Mouse (Mus musculus) embryo, embryonic 11 days (tissue): Measurements from ENCODE around the gene Nfic.

ENCODE experiments used
- DNase-seq: peaks from one replicate; pipeline ENCODE4 v3.0.0-alpha.2; 2015

Nfic gene

DNA sequence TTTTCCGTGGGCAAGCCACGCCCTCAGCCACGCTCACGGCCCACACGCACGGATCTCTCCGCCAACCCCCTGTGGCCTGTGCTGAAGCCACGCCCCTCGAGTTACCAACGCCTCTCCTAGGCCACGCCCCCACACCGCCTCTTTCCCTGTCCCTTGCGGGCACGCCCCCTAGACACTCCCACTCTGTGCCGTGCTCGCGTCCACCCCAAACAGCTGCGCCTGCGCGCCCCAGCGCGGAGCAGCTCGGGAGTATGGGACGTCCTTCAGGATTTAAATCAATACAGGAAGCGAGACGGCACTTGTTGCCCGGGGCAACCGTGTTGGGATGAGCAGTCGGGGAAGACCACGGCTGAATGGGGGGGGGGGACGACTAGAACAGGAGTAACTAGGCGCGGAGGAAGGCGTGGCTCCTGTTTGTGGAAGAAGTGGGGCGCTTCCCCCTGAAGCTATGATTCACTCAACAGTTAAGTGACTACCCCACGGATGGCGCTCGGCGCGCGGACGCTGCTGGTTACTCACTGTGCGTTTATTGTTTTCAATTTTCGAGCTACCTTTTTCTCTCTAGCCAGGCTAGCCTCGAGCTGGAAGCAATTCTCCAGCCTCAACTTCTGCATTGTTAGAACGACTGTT, 76.8 kb downstream of the Nfic start:
- peak; percentile 100 for DNase-seq

DNA sequence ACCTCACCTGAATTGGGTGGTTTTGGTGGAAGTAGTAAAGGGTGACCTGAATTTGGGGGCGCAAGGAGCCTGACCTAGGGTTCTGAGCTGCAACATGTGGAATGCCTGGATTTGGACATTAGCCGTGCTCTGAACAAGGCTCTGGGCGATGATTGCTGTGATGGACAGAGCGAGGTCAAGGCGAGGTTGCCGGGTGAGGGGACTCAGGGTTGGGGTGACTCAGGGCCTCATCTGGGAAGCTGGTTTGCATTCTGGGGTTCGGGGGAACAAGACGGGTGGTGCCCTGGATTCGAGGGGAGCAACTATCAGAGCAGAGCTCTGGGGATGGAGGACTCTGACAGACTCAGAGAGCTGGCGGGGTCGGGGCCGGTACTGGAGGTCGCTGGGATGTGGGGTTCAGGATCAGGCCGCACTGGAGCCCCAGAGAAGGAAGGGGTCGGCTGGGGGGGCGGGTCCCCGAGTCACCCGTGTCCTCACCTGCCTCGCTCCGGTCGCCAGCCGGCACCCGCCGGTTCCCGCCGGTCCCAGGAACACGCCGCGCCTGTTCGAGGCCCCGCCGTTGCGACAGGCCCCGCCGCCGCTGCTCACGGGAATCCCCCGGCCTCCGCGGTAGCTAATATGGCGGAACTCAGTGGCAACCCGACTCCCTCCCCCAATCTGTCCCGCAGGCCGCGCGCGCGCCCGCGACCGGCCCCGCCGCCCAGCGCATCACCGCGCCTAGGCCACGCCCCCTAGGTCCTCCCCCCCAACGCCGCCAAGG, 77.5 kb downstream of the Nfic start, which contains the start of gene Fzr1:
Gene Fzr1, minus strand, starts transcription at position 724 of the 760 bp plus-strand sequence.
- DNase-seq = no peak

DNA sequence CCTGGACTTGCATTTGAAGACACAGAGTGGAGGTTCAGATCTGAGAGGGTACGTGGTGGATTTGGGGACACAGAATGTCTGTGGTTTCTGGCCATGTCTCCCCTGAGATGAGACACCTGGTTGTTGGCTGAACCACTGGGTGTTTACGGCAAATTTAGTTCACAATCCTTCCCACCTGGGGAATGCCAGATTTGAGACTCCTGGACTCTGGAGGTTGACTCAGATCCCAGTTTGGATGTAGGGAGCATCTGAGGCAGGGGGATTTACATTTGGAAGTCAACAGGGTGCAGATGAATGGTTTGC, 78.1 kb downstream of the Nfic start:
- DNase-seq = no peak

DNA sequence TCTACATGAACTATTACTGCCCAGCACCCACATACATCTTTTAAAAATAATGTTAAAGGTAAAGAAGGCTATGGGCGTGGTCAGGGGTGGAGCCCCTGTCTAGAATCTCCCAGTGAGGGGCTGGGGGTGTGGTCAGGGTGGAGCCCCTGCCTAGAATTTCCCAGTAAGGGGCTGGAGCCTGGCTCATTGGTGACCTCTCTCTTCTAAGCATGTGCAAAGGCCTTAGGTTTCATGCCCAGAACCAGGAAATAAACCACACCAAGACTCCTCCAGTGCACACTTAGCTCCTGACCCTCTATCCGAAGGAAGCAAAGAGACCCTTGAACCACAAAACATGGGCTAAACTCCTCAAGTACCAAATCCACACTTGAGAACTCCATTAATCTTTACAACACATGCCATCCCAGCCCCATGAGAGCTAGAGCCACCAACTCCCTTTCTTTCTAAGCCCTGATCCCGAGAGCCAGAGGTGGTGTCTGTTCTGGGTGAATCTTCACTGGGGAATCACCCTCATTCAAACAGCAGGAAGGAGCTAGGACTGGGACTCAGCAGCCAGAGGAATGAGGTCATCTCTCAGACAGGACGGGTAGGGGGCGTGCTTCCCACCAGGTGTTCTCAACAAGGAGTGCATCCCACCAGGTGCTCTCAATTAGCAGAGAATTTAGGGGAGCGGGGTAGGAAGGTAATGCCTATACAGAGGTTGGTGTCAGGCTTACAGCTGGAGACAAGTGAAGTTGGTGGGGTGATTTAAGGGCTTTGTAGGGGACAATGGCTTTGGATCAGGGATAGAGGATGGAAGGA, 78.7 kb downstream of the Nfic start:
- no peak for DNase-seq

DNA sequence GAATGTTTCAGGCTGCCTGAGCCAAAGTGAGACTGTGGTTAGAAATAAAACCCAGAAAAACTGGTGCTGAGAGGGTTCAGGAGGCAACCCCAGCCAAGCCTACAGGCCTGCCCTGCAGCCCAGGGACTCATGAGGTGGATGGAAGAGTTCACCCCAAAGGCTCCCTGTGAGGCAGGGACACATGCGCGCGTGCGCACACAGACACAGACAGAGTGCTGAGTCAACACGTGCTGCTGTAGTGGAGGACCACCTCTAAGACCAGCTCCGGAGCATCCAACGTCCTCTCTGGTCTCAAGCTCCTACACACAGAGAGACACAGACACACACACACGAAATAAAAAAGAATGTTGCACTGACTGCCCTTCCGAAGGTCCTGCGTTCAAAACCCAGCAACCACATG, 80.1 kb downstream of the Nfic start:
- no peak for DNase-seq

DNA sequence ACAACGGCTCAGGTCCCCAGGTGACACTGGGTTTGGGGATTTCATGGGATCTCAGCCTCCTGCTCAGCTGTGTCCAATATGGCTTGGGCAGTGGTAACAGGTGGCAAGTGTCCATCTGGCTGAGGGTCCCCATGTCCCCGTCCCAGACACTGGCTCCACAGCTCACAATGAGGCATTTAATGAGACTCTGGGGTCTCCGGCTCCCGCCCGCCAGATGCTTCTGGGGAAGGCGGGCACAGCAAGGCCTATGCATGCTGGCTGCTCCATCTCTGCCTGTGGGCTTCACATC, 88.3 kb downstream of the Nfic start:
- no peak for DNase-seq

DNA sequence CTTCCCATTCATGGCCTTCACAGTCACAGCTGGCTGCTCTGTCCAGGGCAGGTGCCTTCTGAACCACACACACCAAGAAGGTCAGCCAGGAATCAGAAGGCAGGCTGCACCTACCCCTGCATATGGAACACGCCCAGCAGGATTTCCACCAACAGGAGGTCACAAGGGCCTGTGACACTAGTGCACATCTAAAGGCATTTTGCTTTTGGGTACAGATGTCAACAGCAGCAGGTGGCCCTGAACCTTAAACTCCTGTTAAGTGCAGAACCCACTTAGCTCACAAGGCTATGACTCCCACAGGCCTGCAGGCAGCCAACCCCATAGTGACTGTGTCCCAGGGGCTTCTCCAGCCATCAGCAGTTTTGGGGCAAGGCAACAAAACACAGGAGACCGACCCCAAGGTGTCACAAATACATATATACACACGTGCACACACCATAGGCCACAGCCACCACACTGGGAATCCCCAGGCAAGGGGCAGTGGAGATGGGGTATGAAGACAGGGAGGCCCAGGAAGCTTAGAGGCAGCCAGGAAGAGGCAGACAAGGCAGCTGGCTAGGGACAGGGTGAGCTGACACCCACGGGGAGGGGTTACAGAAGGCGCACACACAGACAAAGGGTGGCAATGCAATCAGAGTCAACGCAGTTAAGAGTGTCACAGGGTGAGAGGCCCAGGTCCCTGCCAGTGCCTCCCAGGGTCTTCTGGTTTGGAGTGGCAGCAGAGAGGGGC, 88.8 kb downstream of the Nfic start:
- no peak for DNase-seq

DNA sequence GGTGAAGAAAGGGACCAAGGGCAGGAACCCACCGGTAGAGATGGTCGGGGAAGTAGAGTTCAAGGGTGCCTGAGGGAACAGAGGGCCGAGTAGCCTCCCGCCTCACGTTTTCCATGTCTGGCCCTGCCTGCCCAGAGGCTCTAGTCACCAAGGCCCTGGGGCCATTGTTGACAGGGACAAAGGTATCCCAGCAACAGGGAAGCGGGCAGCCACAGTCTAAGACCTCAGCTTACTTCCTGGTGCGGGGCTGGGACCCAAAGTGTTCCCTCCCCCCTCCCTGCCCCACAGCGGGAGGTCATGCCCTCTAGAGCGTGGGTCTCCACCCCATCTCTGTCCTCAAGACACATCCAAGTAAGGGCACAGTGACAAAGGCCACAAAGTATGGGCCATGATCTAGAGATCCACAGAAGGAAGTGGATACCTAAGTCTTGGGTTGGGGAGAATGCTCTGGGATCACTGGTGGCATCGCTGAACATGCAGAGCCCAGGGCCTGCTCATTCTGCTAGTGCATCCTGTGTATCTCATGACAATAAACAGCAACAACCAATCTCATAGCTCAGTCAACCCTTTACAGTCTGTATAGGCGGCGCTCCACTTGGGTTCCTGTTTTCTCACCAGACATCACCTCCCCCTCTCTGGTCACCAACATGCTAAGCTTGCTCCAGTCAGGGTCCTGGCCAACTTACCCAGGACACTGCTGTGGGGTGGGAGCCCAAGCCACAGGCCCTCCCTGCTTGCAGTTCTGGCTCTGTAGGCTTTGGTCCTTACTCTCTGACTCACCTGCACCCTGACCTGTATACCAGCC, 89.6 kb downstream of the Nfic start, which contains the start of gene 4930404N11Rik:
Gene 4930404N11Rik, minus strand, starts transcription at position 145 of the 805 bp plus-strand sequence.
- peak; percentile 72 for DNase-seq

DNA sequence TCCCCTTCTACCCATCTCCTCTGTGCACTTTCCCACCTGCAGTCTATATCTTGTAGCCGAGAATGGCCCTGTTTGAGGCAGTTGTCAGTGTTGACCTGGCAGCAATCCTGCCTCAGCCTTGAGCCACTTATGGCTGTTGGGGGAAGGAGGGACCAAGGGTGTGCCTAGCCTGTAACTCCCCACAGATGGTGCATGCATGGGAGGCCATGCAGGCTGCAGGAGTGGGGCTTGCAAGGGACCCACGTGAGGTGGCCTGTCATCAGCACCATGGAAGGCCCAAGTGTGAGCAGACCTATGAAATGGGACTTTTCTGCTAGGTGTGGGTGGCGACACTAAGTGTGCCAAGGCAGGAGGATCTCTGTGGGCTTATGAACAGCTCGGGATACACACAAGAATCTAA, 90.4 kb downstream of the Nfic start:
- DNase-seq = no peak

DNA sequence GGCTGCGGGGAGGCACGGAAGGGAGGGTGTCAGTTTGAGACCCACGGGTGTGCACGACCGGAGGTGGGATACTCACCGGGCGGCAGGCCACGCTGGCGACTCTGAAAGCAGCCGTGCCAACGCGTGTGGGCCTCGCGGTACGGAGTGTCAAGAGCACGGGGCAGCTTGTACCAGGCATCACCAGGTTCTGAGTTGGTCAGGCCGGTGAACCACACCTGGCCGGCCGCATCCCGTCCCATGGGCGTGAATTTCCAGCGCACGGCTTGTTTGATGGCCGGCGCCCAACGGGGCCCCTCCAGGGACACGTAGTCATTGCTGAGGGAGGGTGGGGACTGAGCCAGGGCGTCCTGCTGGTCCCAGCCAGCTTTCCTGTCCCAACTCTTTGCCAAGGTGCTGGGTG, 90.8 kb downstream of the Nfic start:
- no peak for DNase-seq

DNA sequence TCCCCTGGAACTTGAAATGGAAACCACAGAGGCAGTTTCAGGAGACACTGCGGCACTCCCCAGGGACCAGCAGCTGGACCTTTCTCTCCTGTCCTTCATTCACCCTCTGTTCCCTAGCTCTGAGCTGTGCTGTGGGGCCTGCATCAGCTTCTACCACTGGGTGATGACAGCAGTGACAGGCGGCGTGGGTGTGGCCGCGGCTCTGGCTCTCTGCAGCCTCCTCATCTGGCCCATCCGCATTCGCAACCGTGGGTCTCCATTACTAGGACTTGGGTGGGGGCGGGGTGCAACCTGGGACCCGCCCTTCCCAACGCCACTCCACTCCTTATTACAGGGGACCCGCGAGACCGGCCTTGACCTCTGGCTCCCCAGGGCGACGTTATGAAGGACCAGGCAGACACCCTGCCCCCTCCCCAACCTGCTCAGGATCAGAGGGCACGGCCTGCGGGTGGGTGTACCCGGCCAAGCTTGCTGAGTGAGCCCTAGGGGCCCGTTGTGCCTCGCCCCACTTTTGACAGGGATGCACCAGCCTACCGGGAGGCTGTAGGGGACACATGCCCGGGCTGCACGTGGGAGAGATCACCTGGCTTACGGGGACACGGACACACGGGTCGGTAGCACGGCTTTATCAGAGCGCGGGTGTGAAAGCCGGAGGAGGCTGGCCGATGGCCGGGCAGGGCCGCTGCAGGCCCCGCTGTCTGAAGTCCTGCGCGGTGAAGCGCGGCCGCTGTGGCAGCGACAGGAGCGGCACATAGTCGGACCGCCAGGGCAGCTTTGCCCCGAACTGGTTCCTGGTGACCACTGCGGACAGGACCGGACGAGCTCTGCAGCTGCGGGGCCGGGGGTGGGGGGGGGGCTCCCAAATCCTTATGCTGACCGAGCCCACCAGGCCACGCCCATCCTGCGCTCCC, 91.7 kb downstream of the Nfic start:
- no peak for DNase-seq

DNA sequence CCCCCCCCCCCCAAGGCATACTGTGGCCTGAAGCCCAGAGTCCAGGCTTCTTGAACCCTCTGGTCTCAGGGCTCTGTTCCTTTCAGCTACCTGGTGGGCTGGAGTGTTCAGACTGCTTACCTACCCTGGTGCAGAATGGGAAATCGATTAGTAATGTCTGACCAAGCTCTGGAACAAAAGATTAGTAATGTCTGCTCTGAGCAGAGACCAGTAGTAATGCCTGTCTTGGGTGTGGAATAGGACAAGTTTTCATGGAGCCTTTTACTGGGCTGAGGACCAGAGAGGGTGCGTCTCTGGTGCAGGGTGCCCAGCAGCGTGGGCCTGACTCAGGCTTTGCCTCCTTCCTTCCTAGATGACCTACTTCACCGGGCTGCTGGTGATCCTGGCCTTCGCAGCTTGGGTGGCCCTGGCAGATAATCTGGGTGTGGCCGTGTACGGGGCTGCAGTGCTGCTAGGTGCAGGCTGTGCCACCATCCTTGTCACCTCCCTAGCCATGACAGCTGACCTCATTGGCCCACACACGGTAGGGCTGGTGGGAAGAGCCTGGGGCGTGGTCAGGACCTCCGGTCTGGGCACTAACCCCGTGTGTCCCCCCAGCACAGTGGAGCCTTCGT, 93.0 kb downstream of the Nfic start:
- no peak for DNase-seq

DNA sequence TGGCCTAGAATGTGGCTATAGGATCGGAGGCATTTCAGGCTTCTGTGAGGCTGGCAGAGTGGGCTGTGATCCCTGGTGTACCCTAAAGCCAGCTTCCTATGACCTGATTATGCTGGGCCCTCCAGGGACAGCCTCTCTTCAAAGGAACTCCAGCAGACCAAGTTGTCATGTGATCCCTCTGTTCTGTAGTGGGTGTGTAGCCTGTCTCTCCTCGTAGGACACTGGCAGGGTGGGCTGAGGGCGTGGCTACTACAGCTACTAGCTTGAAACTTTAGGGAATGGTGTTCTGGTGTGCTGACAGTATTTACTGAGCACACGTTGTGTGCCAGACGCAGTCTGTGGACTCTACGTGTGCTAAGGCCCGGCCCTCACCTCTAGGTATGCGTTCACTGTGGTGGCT, 94.7 kb downstream of the Nfic start:
- no peak for DNase-seq

DNA sequence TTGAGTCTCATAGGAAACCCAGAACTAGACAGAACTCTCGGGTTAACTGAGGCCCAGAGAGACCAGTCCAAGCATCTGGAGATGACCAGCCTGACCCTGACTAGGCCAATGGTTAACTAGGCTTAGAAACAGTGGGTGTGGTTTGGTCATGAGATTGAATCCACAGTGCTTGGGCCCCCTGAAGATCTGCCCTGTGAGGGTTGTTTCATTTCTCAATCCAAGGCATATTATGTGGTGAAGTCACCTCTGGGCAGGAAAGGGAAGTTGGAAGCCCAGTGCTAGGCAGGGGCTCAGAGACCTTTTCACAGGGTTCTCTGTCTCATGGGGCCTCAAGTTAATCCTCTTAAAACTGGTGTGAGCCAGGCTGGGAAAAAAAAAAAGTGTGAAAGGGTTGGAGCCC, 96.6 kb downstream of the Nfic start:
- no peak for DNase-seq

DNA sequence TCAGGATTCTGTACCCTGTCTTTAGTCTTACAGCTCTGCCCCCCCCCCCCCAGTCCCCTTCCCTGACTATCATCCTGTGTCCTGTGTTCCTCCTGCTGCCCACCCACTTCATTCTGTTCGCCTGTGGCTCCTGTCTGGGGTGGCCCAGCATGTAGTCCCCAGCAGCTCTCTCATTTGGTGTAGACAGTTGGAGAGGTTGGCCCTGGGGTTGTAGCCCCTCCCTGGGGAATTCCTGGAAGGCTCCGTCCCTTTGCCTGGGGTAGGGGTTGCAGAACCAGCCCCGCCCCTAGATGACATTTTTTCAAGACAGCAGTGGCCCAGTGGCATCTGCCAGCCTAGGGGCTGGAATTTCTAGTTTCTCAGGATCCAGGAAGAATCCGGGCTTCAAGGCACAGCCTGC, 97.2 kb downstream of the Nfic start:
- DNase-seq = no peak

DNA sequence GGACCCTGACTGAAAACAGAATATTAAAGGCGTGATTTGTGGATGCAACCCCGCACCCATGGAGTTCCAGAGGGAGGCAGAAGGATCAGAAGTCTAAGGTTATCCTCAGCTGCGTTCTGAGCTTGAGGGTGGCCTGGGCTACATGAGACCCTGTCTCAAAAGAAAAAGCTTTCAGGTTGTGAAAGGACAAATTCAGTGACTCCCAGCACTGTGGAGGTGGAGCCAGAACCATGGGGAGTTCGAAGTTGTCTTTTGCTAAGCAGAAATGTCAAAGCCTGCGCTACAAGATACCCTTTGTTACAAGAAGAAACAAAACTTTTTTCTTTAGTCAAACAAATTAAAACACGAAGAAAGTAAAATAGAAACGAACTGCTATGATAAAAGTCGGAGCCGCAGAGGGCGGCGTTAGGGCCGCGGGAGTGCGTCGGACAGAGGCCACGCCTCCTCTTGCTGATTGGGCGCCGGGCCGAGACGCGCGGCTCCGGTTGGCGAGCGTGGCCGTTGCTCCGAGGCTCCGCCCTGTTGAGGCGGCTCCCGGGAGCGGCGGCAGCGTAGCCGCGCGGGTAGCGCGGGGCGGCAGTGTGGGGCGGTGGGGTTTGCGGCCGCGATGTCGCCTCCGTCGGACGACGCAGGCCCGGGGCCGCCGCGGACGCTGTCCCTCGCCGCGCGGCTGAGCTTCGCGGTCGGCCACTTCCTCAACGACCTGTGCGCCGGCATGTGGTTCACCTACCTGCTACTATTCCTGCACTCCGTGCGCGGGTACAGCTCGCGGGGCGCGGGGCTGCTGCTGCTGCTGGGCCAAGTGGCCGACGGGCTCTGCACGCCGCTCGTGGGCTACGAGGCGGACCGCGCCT, 98.2 kb downstream of the Nfic start, which contains the start of gene Mfsd12:
Gene Mfsd12, plus strand, starts transcription at position 501 of the 854 bp plus-strand sequence.
- DNase-seq = peak; percentile 96

DNA sequence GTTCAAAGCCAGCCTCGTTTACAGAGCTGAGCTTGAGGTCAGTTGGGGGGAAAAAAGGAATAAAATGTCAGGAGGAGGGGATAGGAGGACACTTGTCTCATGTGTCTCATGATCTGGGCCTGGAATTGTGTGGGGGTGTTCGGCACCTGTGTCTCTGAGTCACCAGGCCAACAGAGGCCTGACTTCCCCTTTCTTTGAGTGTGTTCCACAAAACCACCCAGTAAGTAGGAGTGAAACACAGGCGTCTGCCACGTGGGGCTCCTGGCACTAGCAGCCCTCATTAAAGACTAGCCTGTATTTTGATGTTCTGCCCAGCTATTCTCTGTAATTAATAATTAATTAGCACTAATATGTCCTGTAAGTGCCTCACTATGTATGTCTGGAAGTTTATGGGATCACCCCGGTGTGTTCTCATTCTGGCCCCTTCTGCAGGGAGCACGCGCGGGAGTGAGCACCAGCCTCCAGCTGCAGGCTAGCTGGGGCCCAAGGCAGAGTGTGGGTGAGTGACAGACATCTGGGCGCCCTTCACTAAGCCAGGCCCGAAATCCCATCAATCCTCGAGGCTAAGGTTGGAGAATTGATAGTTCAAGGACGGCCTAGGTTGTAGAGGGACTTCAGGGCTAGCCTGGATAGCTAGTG, 99.0 kb downstream of the Nfic start:
- DNase-seq = no peak

DNA sequence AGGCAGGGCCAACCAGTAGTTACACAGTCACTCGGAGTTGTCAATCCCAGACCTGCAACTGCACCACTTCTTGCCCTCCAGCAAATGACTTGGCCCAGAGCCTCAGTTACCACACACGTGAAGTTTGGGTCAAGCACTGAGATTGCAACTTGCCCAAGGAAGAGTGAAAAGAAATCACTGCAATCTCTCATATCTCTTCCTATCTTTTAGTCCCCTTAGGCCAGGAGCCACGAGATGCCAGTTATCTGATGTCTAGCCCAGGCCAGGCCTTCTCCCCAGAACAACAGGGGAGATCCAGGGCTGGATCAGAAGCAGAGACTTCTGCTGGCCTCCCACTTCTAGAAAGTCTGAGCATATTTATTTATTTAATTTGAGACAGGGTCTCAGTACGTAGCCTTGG, 99.9 kb downstream of the Nfic start:
- DNase-seq = no peak

DNA sequence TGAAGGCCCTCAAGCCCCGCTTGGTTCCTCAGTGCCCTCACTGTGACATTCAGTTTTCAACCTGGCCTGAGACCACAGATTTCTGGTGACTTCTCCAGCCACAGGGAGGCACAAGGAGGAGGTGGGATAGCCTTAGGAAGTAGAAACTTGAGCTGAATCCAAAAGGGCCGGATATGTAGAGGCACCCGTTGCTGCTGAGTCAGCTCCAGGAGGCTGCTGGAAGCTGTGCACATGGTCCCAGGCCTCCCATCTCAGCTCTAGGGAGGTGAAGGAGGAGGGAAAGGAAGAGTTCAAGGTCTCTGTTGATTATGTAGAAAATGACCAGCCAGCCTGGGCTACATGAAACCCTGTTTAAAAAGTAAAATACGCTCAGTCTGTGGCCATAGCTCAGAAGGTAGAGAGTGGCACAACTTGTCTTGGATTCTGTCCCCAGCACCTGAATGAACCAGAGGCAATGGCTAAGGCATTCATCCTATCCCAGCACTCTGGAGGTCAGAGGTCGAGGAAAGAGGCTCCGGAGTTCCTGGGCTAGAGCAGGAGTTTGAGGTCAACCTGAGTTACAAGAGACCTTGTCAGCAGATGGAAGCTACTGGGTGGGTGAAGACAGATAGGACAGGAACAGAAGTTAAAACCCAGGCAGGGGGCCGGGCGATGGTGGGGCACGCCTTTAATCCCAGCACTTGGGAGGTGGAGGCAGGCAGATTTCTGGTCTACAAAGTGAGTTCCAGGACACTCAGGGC, 100.5 kb downstream of the Nfic start:
- DNase-seq = no peak
